Mouse (Mus musculus) intestine, postnatal 0 days (tissue): Measurements from ENCODE around the gene Chchd10. TPM values are rescaled to one million over a fixed set of nuclear protein-coding genes. Genes with fewer than 3 reads are reported as not detected.

Source experiments
- ATAC-seq: fragments of 200-750 bp; cut with Nextera tagmentation; 2 replicates; pipeline ENCODE4 v1.8.0; 2017; ENCODE audit warnings: mild to moderate bottlenecking, moderate TSS enrichment, moderate library complexity
- H3K27ac ChIP-seq: fragments of 300-500 bp; sonication (generic); 2 replicates; pipeline ENCODE4 v1.5.1; 2014; ENCODE audit warnings: mild to moderate bottlenecking, low read depth, low read length, moderate library complexity
- H3K27me3 ChIP-seq: fragments of 300-500 bp; sonication (generic); replicated peaks from 2 replicates; pipeline ENCODE4 v1.6.1; 2014; ENCODE audit warnings: low read length, mixed read lengths; ENCODE audit not compliant: control insufficient read depth, insufficient read depth
- H3K36me3 ChIP-seq: fragments of 300-500 bp; sonication (generic); 2 replicates; pipeline ENCODE4 v1.6.1; 2014; ENCODE audit warnings: mild to moderate bottlenecking, moderate library complexity; ENCODE audit not compliant: control insufficient read depth, insufficient read depth
- H3K4me1 ChIP-seq: fragments of 300-500 bp; sonication (generic); replicated peaks from 2 replicates; pipeline ENCODE4 v1.6.1; 2014; ENCODE audit warnings: antibody characterized with exemption, low read length, mixed read lengths; ENCODE audit not compliant: control insufficient read depth, insufficient read depth
- H3K4me2 ChIP-seq: fragments of 300-500 bp; sonication (generic); replicated peaks from 2 replicates; pipeline ENCODE4 v1.6.1; 2014; ENCODE audit warnings: low read depth, mild to moderate bottlenecking, moderate library complexity
- H3K4me3 ChIP-seq: fragments of 300-500 bp; sonication (generic); 2 replicates; pipeline ENCODE4 v1.5.1; 2014; ENCODE audit warnings: low read depth, low read length
- H3K9ac ChIP-seq: fragments of 300-500 bp; sonication (generic); 2 replicates; pipeline ENCODE4 v1.6.1; 2014; ENCODE audit warnings: mild to moderate bottlenecking, low read depth, low read length
- H3K9me3 ChIP-seq: fragments of 300-500 bp; sonication (generic); 2 replicates; pipeline ENCODE4 v1.6.1; 2016; ENCODE audit warnings: mixed run types; ENCODE audit not compliant: control insufficient read depth
- CTCF ChIP-seq: sonication (generic); IDR thresholded peaks from 2 replicates; pipeline ENCODE4 v1.5.1; 2016; ENCODE audit warnings: low read depth, mild to moderate bottlenecking, control low read depth, antibody characterized with exemption, moderate library complexity
- WGBS: fragments of 180-500 bp; shearing (Covaris S2); extraction: QIAGEN DNeasy Blood & Tissue Kit; methylation state at CpG from one replicate; pipeline ENCODE4 v1.1.7; 2014; 5-methylcytosine and 5-hydroxymethylcytosine counted together
- polyA plus RNA-seq: library from polyadenylated mRNA; unstranded; fragments of >200 nt; fragmentation: Nextera tagmentation; extraction: Ambion mirVana; gene quantifications from 2 replicates; pipeline ENCODE4 v1.2.1, GENCODE M21; 2015

Chchd10 gene
- polyA plus RNA-seq, 1 experiment from 2014 or later: 334 TPM

- peak within 1 kb of the TSS; percentile 82 for H3K4me2 ChIP-seq
- H3K4me1 ChIP-seq: 0 out of 2 replicates have a peak, but pooled peaks cover 3% of the 10 kb centered on the region
- peak within 1 kb of the TSS; percentile 88 for H3K27ac ChIP-seq
- H3K27me3 ChIP-seq: no peaks in the 10 kb centered on the region
- WGBS: under 1% methylated on average over 76 of the region's 76 CpGs
- peak within 1 kb of the TSS; percentile 100 for H3K4me3 ChIP-seq
- H3K36me3 ChIP-seq: peaks cover 27% of the 10 kb centered on the region
- H3K9ac ChIP-seq: peak within 1 kb of the TSS; percentile 86
- no peak for TF ChIP-seq CTCF
- no peaks in the 10 kb centered on the region for H3K9me3 ChIP-seq
- ATAC-seq: peak; percentile 90
Observed at GRCm38 (mm10) chr10:75921026-75921725, 11.8 kb upstream of the Chchd10 start, which contains the start of gene Smarcb1. Gene Smarcb1 (minus strand): TSS chr10:75921617.

GRCm38 (mm10) chr10:75921726-75922560 lies 11.0 kb upstream of the Chchd10 start:
- 0 out of 2 replicates have a peak, but pooled peaks cover 3% of the 10 kb centered on the region for H3K4me1 ChIP-seq
- TF ChIP-seq CTCF: no peak
- H3K27ac ChIP-seq: peak overlapping the region; percentile 88; the same call in 1 of the 2 replicates
- H3K4me2 ChIP-seq: peak overlapping the region; percentile 82
- no peaks in the 10 kb centered on the region for H3K9me3 ChIP-seq
- H3K4me3 ChIP-seq: peak overlapping the region; percentile 100
- H3K36me3 ChIP-seq: peaks cover 24% of the 10 kb centered on the region
- 5% methylated on average over 22 of the region's 22 CpGs for WGBS
- H3K9ac ChIP-seq: peak overlapping the region; percentile 86
- H3K27me3 ChIP-seq: no peaks in the 10 kb centered on the region
- no peak for ATAC-seq

- Histone ChIP-seq H3K36me3 (peaks cover 25% of the 10 kb centered on the region; the same call in 1 of the 2 replicates), H3K9ac (no peak overlapping the region), H3K4me2 (no peak overlapping the region), H3K4me1 (0 out of 2 replicates have a peak, but pooled peaks cover 3% of the 10 kb centered on the region), H3K4me3 (no peak overlapping the region), H3K9me3 (no peaks in the 10 kb centered on the region), H3K27ac (no peak overlapping the region), H3K27me3 (no peaks in the 10 kb centered on the region)
- WGBS: 70% methylated on average over 2 of the region's 2 CpGs
- peak; percentile 54 for TF ChIP-seq CTCF
- ATAC-seq: no peak
Observed at GRCm38 (mm10) chr10:75924324-75924723, 8.6 kb upstream of the Chchd10 start.

DNA sequence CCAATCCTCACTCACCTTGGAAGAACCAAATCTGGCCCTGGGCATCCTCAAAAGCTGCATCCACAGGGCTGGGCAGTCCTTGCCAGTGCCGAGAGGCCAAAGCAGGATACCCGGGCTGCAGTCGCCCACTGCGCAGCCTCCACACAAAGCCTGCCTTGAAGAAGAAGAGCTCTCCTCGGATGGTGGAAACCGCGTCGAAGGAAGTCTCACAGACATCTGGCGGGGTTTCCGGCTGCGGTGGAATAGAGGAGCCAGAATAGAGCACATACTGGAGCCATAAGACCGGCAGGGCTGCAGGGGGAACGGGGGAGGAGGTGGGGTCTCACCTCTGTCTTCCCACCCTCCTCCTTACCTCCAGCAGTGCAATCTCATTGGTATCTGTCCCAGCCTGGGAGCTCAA lies 6.5 kb upstream of the Chchd10 start:
- WGBS: 77% methylated on average over 13 of the region's 13 CpGs
- H3K27me3 ChIP-seq: peaks cover 3% of the 10 kb centered on the region; the same call in 1 of the 2 replicates
- ATAC-seq: no peak
- peaks cover 25% of the 10 kb centered on the region; the same call in 1 of the 2 replicates for H3K36me3 ChIP-seq
- no peak overlapping the region for H3K4me3 ChIP-seq
- H3K4me1 ChIP-seq: 0 out of 2 replicates have a peak, but pooled peaks cover 3% of the 10 kb centered on the region
- no peaks in the 10 kb centered on the region for H3K9me3 ChIP-seq
- no peak overlapping the region for H3K4me2 ChIP-seq
- H3K27ac ChIP-seq: no peak overlapping the region
- TF ChIP-seq CTCF: no peak
- no peak overlapping the region for H3K9ac ChIP-seq

DNA sequence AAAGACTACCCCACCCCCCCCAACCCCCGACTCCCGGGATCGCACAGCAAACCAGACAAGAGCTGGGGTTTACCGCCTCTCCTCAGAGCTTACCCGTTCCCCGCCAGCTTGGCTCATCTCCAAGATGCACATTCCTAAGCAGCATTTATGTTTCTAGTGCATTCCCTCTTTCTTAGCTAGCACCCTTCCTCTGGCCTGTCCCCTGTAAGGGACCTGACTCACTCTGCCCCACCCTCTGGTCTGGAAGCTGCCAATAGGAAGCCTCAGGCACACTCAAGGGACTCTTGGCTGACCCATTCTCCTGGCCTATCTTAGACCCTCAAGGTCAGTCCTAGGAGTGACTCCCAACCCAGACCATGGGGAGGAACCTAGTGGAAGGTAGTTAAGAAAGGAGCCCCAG lies 2.6 kb upstream of the Chchd10 start:
- TF ChIP-seq CTCF: no peak
- peaks cover 11% of the 10 kb centered on the region; the same call in 1 of the 2 replicates for H3K27me3 ChIP-seq
- ATAC-seq: no peak
- WGBS: 21% methylated on average over 6 of the region's 6 CpGs
- H3K36me3 ChIP-seq: peaks cover 13% of the 10 kb centered on the region; the same call in 1 of the 2 replicates
- H3K9me3 ChIP-seq: no peaks in the 10 kb centered on the region
- H3K4me1 ChIP-seq: no peaks in the 10 kb centered on the region; the same call in 1 of the 2 replicates
- peak overlapping the region; percentile 21; the same call in 1 of the 2 replicates for H3K4me2 ChIP-seq
- H3K9ac ChIP-seq: no peak overlapping the region
- no peak overlapping the region for H3K27ac ChIP-seq
- no peak overlapping the region for H3K4me3 ChIP-seq

GRCm38 (mm10) chr10:75931311-75931710 lies 1.6 kb upstream of the Chchd10 start:
- H3K36me3 ChIP-seq: peaks cover 6% of the 10 kb centered on the region; the same call in 1 of the 2 replicates
- TF ChIP-seq CTCF: no peak
- H3K27me3 ChIP-seq: peaks cover 11% of the 10 kb centered on the region; the same call in 1 of the 2 replicates
- no peaks in the 10 kb centered on the region; the same call in 1 of the 2 replicates for H3K4me1 ChIP-seq
- WGBS: 20% methylated on average over 7 of the region's 7 CpGs
- H3K9me3 ChIP-seq: no peaks in the 10 kb centered on the region
- peak overlapping the region; percentile 53; the same call in 1 of the 2 replicates for H3K4me3 ChIP-seq
- H3K27ac ChIP-seq: no peak overlapping the region
- peak overlapping the region; percentile 87 for H3K4me2 ChIP-seq
- ATAC-seq: no peak
- no peak overlapping the region for H3K9ac ChIP-seq
